Mouse (Mus musculus) erythroid progenitor cell, adult 5-6 weeks (primary cell): ENCODE data around the gene Fbh1. TPM values are rescaled to one million over a fixed set of nuclear protein-coding genes. Genes with fewer than 3 reads are reported as not detected.
A peak's percentile ranks its signal among the peaks of the same experiment; 100 is the strongest.

ENCODE experiments used
- ATAC-seq: replicated peaks from 2 replicates; pipeline ENCODE4 v1.8.0; 2016; ENCODE audit warnings: moderate number of reproducible peaks, mild to moderate bottlenecking, moderate TSS enrichment, inconsistent platforms; ENCODE audit not compliant: poor library complexity, low FRiP score, severe bottlenecking
- total RNA-seq, 2 experiments: library from RNA; stranded (forward) in 1 of 2; stranded (reverse) in 1 of 2; fragments of 150-400 nt in 1 of 2; fragments of 186-747, 209-891 nt in 1 of 2; gene quantifications; 2 replicates each; pipeline versions ENCODE4 v1.2.3 to v1.2.4; 2015 to 2017; ENCODE audit warnings: low replicate concordance in 2 of 2

Fbh1 gene
- total RNA-seq, 2 experiments from 2014 or later = 13.5 to 35.6 TPM

DNA sequence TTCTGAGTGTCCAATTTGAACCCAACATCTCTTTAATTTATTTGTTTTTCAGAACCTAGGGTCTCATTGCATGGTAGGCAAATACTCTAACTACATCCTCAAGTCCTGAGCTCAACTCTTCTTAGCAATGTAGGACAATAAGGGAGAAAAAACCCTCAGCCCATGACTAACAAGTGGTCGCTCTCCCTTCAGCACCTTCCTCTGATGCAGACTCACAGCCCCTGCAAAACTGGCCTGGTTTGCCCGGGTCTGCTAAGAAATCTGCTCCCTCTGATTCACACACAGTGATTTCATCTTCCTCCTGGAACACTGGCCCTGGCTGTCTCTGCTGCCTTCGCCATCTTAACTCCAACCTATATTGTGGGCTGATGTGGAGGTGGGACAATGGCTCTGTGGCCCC lies 48.3 kb downstream of the Fbh1 start:
- no peak for ATAC-seq

DNA sequence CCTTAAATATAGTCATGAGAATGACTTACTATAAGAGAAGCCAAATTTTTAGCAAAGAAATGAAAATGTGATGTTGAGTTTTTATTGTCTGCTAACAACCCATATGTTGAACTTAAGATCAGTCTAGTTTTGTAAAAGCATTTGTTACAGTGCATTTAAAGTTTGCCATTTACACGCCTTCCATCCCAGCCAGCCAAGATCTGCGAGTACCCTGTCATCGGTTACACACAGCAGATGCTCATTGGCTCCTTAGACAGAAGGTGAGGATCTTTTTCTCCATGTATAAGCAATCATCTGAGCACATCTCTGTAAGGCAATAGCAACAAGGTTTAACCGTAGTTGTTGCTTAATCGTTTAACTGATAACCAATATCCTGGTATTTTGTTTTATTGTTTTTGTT lies 49.8 kb downstream of the Fbh1 start:
- no peak for ATAC-seq

DNA sequence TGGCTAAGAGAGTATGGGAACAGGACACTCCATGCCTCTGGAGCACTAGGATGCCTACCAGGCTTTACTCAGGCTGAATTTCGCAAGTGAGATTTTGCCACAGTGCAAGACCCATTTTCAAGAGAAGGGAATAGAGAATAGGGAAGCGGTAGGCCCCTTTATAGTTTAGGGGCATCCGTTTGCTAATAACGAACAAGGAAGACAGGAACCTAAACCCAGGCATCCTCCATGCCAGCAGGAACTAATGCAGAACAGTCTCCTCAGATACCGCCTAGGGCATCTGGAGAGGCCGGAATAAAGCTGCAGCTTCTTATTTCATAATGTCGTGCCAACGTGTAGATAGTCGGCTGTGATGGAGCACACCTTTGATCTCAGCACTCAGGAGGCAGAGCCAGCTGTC lies 54.8 kb downstream of the Fbh1 start:
- no peak for ATAC-seq

DNA sequence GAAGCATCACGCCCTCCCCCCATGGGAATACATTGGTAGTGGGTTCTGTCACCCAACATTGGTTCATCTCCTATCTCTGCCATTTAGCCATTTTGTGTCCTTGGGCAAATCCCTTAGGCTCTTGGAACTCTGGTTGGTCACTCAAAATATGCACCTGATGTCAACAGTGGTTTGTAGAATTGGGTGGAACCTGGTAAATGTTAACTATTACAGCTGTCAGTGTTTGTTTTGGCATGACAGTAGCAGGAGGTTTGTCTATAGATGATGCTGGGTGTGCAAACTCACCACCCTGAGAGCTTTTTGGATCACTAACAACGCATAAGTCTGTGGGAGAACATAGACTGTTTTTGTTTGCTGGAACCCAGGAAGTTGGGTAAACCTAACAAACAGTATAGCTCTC lies 58.8 kb downstream of the Fbh1 start:
- ATAC-seq = no peak

DNA sequence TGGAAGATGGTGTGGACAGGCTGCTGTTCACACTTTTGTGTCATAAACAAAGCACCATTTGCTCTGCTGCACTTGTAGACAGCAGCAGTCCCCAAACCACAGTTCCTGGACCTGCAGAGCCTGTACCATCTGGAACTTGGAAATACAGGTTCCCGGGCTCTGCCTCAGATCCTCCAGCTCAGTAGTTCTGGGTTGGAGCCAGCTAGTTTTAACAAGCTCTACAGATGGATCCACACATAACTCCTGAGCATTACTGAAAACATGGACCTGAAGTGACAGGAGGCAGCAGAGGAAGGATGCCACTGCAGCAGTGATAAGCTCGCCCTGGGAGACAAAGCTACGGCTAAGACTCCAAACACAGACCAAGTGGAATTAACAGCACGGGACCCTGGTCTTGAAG lies 62.8 kb downstream of the Fbh1 start:
- no peak for ATAC-seq

DNA sequence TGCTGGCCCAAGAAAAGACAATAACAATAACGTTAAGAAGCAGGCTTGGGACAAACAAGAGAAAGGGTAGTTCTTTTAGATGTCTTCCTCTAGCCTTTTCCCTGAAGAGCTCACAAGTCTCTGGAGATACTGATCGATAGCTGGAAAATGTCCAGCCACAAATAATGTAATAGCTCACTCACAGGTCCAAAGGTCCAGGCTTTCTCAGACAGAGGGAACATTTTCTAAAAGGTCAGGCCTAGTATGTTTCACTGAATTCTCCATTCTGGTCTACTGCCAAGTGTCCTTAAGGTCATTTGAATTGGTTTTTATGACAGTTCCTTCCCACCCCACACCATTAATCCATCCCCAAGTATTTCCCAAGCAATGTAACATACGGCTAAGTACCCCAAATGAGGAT lies 64.4 kb downstream of the Fbh1 start:
- ATAC-seq = no peak

DNA sequence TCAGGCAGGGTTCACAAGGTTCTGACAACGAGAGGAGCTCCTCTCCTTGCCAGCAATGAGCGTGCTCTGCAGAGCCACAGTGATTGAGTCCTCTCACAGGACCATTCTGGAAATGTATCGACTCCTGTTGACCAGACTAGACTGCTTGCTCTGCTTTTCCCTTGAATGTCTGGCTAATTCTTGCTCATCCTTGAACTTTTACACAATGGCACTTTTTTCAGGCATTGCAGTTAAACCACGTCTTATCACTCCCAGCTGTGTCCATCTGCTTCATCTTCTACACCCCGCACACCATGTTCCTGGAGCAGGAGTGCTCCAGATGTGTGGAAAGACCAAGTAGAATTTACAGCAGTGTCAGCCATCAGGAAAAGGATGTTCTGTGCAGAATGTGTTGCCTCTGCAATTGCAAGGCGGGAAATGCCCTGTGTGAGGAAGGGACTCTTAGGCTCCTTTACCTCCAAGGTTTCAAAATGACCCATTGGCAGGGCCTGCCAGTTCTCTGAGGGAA lies 64.8 kb downstream of the Fbh1 start:
- ATAC-seq = no peak

DNA sequence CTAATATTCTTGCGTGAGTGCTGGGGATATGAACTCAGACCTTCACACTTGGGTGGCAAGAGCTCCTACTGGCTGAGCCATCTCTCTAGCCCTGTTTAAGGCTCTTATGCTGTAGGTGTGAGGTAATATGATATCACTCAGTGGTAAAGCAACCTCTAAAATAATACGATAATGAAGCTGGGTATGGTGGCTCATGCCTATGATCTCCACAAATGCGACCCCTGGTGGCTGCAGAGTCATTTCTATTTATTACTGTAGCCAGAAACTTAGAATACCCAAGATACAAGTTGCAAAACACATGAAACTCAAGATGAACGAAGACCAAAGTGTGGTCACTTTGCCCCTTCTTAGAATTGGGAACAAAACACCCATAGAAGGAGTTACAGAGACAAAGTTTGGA lies 67.3 kb downstream of the Fbh1 start:
- 0 out of 2 replicates have a peak, but pooled peaks have one; percentile 45 for ATAC-seq

DNA sequence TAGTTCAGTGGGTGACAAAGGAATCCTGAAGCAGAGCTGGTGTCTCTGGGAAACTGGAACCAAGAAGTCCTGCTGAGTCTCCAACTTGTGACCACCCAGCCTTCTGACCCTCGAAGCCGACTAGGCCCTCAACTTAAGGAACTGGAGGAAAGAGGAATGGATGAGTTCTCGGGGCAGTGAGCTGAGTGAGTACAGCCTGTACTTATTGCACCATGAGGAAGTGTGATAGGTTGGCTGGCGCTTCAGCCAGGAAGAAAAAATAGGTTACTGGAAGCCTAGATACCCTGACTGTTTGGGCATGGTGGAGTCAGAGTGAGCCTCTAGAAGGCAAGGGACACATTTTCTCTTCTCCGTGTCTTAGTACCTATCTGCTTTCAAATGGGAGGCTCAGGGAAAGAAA lies 68.8 kb downstream of the Fbh1 start:
- no peak for ATAC-seq

DNA sequence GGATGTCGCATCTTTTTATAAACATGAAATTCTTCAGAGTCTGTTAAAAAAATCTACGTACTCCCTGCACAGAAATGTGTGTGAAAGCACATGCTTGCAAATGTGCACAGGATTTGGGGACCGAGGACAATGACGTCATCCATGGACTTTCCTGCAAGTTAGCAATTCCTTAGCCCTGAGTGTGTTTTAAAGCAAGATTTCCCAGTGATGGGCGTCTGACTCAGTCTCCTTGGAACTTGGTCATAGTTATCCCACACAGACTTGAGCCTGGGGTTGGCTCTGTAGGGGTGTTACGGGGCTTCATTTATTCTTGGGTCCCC lies 70.7 kb downstream of the Fbh1 start:
- no peak for ATAC-seq

DNA sequence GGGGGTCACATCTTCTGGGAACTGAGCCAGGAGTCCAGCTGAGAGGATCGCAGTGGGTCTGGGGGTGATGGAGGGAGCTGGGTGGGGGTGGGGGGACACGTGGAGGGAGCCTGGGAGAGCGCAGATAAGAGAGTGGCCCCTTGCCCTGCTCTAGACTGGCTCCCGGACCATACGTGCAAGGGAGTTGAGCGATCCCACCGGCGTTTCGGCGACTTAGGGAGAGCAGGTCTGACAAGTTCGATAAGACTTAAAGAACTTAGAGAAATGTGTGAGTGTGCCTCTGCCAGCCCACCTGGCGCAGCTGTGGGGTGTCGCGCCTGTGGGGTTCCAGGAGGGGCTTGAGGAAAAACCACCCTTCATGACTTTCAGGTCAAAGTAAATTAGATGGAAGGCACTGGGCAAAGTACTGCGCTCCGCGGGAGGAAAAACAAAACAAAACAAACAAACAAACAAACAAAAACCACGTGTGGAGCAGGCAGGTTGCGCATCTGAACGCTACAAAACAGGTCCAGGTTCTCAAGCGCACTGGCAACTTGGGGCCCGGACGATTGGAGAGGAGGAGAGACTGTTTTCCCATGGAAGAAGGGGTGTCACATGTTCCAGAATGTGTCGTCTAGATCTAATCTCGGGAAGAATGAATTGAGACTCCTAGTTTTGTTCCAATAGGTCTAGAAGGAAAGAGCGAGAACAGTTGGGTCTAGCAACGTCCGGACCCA lies 71.2 kb downstream of the Fbh1 start:
- no peak for ATAC-seq

DNA sequence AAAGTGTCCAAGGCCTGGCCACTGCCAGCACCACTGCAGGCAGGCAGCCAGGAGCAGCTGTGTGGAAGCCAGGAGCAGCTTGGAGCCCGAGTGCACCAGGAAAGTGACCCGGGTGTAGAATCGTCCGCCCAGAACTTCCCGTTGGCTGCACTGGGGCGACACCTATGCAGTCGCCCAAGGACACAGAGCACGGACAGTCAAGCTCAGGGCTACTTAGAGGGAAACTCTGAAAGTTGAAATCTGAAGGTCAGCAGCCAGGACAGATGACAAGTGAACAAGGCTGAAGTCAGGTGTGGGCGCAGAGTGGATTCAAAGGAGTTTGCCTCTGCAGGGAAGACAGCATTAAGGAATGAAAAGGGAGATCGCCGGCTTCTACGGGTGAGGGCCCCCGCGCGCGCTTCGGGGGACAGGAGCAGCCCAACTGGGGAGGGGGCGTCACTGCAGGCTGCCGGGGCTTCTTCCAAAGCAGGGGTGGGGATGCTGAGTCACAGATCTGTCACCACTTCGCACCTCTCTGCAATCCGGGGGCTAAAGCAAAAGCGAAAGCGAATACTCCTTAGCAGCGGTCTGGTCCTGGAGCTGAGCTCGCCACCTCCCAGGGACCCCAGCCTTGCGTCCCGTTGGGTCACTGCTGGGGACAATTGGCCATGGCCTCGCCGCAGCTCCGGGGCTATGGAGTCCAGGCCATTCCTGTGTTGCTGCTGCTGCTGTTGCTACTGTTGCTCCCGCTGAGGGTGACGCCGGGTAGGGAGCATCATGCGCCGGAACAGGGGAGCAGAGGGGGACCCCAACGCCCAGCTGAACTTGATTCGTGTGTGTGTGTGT lies 72.0 kb downstream of the Fbh1 start, which contains the start of gene Il15ra:
Il15ra (plus strand) TSS at position 90 of the 825 bp plus-strand sequence.
- ATAC-seq = peak; percentile 59

DNA sequence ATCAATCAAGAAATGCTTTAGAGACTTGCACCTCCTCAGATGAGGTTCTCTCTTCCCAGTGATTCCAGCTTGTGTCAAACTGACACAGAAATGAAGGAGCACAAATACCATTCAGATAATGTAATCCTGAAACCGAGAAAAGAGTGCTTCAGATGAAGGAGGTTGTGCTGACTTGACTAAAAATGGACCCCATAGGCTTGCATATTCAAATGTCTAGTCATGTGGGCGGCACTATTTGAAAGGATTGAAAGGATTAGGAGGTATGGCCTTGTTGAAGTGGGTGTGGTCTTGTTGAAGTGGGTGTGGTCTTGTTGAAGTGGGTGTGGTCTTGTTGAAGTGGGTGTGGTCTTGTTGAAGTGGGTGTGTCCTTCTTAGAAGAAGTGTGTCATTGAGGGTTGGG lies 77.5 kb downstream of the Fbh1 start:
- ATAC-seq = no peak

DNA sequence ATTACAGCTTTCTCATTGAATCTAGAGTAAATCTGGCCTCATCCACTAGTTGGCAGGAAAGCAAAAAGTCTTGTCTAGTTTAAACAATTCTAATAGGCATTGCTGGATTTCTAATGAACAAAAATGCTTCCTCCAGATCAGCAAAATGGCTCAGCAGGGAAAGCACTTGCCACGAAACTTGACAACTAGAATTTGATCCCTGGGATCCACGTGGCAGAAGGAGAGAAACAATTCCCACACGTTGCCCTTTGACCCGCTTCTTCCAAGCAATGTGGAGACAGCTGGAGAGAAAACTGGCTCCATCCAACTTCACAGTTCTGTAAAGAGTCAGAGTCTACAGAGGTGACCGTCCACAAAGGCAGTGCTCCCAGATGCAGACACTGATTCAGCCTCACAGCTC lies 78.4 kb downstream of the Fbh1 start:
- ATAC-seq = no peak

DNA sequence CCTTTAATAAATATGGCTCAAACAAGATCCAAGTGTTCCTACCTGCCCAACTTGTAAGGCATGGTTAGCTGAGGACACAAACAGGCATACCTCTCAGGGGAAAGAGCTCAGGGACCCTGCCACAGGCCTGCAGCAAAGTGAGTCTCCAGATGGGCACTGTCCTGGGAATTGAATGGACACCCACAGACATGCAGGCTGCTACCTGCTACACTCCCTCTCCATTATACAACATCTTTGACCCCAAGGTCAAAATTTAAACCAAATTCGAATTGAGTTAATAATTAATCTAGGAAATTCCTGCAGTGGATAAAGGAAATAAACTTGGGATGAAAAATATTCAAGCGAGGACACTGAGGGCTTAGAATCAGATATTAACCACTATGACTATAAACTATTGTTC lies 81.5 kb downstream of the Fbh1 start:
- ATAC-seq = no peak

DNA sequence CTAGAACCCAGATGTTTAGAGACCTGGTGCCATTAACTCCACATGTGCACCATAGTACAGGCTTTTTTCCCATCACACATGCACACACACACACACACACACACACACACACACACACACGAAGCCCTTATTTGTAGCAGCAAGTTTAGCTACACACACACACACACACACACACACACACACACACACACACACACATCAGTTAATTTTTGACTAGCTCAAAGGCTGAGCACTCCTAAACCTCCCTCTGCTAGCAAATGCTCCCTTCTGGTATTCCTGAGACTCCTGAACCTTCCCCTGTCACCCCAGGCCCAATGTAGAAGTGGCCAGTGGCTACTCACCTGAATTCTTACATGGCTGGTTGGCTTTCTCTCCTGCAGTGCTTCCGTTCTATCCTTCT lies 83.3 kb downstream of the Fbh1 start:
- no peak for ATAC-seq

DNA sequence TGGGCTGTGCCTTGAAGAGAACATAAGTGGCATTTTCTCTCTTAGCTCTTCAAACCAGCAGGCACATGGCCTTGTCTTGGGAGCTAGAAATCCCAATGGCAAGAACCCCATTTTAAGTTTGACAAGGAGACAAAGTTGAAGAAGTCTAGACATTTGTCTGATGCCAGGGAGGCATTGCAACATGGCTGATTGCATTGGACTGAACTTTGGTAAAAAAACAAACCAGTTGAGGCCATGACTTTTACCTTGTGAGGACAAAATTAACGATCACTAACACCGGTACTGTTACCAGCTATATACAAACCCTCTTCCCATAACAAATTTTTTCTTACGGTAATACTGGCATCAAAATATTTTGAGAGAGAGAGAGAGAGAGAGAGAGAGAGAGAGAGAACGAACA lies 84.0 kb downstream of the Fbh1 start:
- ATAC-seq = no peak
